Mouse (Mus musculus) thymus, postnatal 4 days (tissue): ENCODE measurements around the gene Cldn5.
A peak's percentile ranks its signal among the peaks of the same experiment; 100 is the strongest.

Source experiments
- DNase-seq: peaks from one replicate; pipeline ENCODE4 v3.0.0; 2021

Cldn5 gene

GRCm38 (mm10) chr16:18786652-18787051, 10.0 kb downstream of the Cldn5 start:
- no peak for DNase-seq

- no peak for DNase-seq
These were observed 12.2 kb downstream of the Cldn5 start for GRCm38 (mm10) chr16:18788627-18789406.

- no peak for DNase-seq
These were observed 18.7 kb downstream of the Cldn5 start for GRCm38 (mm10) chr16:18795223-18795899.

- no peak for DNase-seq
These were observed 20.0 kb downstream of the Cldn5 start for GRCm38 (mm10) chr16:18796645-18797044.

- DNase-seq = no peak
These were observed 21.5 kb downstream of the Cldn5 start for GRCm38 (mm10) chr16:18798151-18798550.

- DNase-seq = peak; percentile 65
These were observed 22.2 kb downstream of the Cldn5 start for GRCm38 (mm10) chr16:18798841-18799240.

- DNase-seq = no peak
These were observed 29.1 kb downstream of the Cldn5 start for GRCm38 (mm10) chr16:18805746-18806145.

GRCm38 (mm10) chr16:18809001-18809400, 32.4 kb downstream of the Cldn5 start:
- DNase-seq = no peak

GRCm38 (mm10) chr16:18811032-18811431, 34.4 kb downstream of the Cldn5 start:
- DNase-seq = no peak

- peak; percentile 88 for DNase-seq
These were observed 35.1 kb downstream of the Cldn5 start, which contains the start of the genes Ufd1 and Cdc45 for GRCm38 (mm10) chr16:18811468-18812384. Ufd1 (plus strand) TSS chr16:18811779. Cdc45 (minus strand) TSS chr16:18811987.

GRCm38 (mm10) chr16:18812385-18812910, 35.8 kb downstream of the Cldn5 start:
- no peak for DNase-seq

GRCm38 (mm10) chr16:18822356-18822755, 45.7 kb downstream of the Cldn5 start:
- DNase-seq = no peak

GRCm38 (mm10) chr16:18822925-18823324, 46.3 kb downstream of the Cldn5 start:
- no peak for DNase-seq
